Mouse (Mus musculus): ENCODE results near the gene Tldc1.

GRCm38 (mm10) chr8:119761692-119762091, 16.5 kb downstream of the Tldc1 start:
- TF ChIP-seq CTCF (IDR thresholded peaks at IDR 0.05; ENCODE audit: low read depth, low read length), result no peak
- TF ChIP-seq GATA2 (IDR thresholded peaks at IDR 0.05; ENCODE audit: borderline replicate concordance, low read depth, low read length), result no peak
- TF ChIP-seq TAL1 (conservative IDR thresholded peaks at IDR 0.05; ENCODE audit: low read depth, low read length), result no peak
- no peak for TF ChIP-seq POLR2AphosphoS5 (IDR thresholded peaks at IDR 0.05; ENCODE audit: insufficient replicate concordance, low read depth, low read length)

Data from G1E (cell line).